Mouse (Mus musculus): ENCODE measurements at regions not wholly inside any gene's neighbourhood (a gene's known extent, or its start where the extent isn't known, plus 50 kb on each side); places are given as distances from the start of the nearest gene placed in this dataset.
"Not testable (repeated sequence)": the region's sequence is repeated elsewhere in the genome, so short reads cannot be mapped to it uniquely, and the experiment has no call there.

DNA sequence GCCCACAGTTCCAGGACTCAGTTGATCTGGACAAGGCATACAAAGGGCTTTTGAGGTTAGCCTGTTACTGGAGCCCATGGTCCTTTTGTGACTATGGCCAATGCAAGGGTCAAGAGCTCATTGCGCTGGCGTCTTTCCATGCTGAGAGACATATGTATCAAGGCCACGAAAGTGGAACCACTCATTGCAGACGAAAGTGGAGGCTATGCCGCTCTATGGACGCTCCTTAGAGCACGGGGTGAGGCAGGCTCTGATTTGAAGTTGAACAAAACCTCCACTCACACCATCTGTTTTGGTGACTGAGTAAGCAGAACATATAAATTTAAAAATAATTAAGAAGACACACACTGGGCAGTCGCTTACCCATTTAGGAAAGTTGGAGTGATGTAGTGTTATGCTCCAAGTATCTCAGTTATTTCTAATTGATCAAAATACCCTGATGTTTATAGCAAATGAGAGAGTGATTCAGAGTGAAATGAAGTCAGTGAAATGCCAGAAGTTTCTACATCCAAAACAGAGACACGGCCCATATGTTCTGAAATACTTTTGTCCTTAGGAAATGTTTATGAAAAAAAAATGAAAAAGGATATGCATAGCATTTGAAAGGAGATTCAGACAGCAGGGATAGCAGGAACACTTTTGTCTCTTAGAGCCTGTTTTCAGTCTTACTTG, 321.8 kb downstream of the Fgf9 start:
- in situ Hi-C loops (cut with MboI, MseI) = no loop called here

DNA sequence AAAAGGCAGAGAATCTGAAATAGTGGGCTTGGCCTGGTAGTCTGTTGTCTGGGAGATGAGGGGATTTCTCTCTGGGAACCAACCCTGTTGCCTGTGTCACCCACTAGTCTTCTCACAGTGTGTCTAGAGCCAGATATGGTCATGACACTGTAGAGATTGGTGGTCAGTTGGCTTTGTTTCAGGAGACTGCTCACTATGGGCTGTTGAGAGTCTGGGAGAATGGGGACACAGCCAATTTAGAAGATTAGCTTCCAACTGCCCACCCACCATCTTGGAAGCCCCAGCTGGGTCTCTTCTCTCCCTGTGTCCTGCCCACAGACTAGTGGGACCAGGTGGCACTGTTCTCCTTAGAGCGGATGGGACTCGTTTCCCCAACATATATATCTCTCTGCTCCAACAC, 320.4 kb downstream of the Fgf9 start:
- in situ Hi-C loops (cut with MboI, MseI) = no loop called here

- in situ Hi-C loops (cut with MboI, MseI) = no loop called here
Observed at GRCm38 (mm10) chr14:58387348-58388000, 317.1 kb downstream of the Fgf9 start.

- in situ Hi-C loops (cut with MboI, MseI) = no loop called here
Observed at GRCm38 (mm10) chr14:58375056-58375455, 304.7 kb downstream of the Fgf9 start.

- in situ Hi-C loops (cut with MboI, MseI) = loop anchor here in 1 of 2 experiments (10.0 kb wide), 1 partner anchor 1418 kb away; no protein-coding TSS in a partner anchor
Observed at GRCm38 (mm10) chr14:58356824-58357223, 286.5 kb downstream of the Fgf9 start.

DNA sequence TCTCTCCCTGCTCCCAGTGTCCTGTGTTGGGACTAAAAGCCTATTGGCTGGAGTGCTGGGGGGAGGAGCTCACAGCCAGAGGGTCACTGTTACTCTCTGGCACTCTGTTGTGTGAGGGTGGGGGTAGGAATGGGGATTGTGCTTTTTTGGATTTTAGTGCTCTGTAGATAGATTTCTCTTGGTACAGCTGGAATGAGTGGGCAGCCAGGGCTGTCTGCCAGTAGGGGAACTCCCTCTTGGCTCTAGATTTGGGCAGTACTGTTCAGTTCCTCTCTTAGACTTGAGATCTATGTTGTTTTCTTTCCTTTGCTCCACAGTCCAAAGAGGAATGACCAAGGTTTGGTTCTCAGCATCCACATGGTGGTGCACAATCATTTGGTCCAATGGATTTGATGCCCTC, 282.6 kb downstream of the Fgf9 start:
- in situ Hi-C loops (cut with MboI, MseI) = loop anchor here in 1 of 2 experiments (10.0 kb wide), 1 partner anchor 1422 kb away; no protein-coding TSS in a partner anchor

- in situ Hi-C loops (cut with MboI, MseI) = no loop called here
Observed at GRCm38 (mm10) chr14:58336148-58336547, 265.8 kb downstream of the Fgf9 start.

DNA sequence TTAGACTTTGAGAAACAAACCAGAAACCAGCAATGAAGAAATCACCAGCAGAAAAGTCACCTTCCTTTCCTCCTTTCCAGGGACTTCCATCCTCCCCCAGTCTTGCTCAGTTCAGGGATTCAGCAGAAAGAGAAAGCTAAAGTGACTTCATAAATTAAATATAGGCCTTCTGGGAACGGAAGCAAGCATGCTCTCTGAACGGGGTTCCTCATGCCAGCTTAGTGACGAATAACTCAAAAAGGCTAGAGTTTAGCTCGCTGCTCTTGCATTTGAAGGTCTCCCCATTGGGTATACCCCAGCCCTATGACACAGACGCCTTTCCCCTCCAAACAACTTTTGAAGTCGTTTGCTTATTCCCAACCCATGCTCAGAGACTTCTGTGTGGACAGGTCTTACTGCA, 252.8 kb downstream of the Fgf9 start:
- in situ Hi-C loops (cut with MboI, MseI) = no loop called here

DNA sequence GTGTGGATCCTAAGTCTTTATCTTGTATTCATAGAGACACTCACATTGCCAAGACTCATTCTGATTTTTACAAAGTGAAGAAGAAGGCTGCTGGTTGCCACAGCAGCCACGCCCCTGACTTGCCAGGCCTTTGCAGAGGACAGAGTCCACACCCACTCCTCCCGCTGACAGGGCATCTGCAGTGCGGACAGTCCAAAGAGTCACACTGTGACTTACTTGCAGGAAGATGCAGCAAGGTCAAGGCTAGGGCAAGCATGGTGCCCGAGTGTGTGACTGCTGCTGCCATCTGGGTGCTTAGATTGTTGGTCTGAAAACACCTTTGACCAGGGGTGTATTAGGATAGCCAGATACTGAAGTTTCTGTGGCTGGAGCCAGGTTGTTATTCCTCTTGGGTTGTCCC, 252.1 kb downstream of the Fgf9 start:
- in situ Hi-C loops (cut with MboI, MseI) = no loop called here

DNA sequence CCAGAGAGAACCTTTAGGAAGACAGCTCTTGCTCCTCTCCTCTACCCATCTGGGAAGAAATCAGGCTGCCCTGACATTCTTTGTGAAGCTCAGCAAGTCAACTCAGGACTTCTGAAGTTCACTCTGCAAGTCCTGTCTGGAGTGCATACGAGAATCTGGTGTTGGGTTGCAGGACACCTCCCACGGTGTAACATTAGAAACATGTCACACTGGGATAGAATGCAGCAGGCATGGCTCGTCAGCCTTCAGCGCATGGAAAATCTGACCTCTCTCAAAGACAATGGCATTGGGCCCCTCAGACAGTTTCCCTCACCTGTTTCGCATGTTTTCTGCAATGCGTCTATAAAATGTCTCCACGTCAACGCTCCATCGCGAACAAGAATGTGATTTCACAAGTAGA, 251.5 kb downstream of the Fgf9 start:
- in situ Hi-C loops (cut with MboI, MseI) = no loop called here

GRCm38 (mm10) chr14:58321234-58321633, 250.9 kb downstream of the Fgf9 start:
- in situ Hi-C loops (cut with MboI, MseI) = no loop called here

GRCm38 (mm10) chr14:58317640-58318039, 247.3 kb downstream of the Fgf9 start:
- in situ Hi-C loops (cut with MboI, MseI) = no loop called here

DNA sequence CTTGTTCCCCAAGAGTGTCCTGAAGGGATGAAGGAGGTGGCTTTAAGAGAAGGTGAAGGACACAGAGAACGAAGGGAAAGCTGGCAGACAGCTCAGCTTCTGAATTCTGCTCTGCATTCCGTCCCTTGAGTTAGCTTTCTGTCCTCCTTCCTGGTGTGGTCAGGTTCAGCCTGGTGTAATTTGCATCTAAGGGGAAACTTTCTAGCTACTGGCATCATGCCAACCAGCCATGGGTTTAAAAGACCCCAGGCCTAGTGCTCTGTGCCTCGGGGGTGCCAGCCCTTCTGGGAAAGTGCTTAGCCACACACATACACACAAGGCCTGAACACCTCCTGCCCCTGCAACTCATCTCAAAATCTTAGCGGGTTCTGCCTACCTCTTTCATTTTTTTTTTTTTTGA, 246.9 kb downstream of the Fgf9 start:
- in situ Hi-C loops (cut with MboI, MseI) = no loop called here

DNA sequence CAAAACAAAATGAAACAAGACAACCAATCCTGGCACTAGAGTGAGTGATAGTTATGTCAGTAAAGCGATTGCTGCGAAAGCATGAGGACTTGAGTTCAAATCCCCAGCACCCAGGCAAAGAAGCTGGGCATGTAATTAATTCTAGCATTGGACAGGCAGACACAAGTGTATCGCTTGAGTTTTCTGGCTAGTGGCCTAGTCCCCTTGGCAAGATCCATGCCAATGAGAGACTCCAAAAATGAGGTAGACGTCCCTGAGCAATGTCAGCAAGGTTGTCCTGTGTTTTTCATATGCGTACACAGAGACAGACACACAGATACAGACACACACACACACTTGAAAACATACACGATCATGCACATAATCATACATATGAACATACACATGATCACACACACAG, 237.3 kb downstream of the Fgf9 start:
- in situ Hi-C loops (cut with MboI, MseI) = no loop called here

DNA sequence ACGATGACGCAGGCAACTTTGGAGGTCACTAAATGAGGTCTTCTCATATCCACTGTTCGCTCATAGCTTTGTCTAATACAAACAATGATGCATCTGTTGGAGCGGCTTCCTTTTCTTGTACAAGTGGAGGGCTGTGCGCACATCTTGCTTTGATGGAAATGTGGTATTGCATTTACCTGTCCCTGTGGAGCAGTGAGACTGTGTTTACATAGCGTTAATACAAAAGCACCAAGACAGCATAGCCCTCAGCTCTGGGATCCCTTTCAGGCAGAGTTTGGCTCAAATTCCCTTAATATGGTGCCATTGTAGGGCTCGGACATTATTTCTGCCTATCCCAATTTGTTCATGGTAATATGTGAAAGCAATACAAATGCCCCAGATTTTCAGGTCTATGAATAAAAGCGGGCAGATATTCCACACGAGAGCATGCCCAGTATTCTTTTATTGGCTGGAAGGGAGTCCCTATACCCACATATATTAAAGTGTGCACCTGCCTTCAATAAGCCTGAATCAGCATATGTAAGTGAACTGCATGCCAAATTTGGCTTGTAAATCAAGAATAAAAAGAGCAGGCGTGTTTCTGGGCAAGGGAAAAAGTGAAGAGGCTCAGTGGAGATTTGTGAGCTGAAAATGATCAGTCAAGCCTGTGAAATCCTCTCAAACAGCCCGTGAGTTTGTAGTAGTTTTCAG, 236.6 kb downstream of the Fgf9 start:
- in situ Hi-C loops (cut with MboI, MseI) = no loop called here

GRCm38 (mm10) chr14:58300411-58300887, 230.1 kb downstream of the Fgf9 start:
- in situ Hi-C loops (cut with MboI, MseI) = no loop called here

DNA sequence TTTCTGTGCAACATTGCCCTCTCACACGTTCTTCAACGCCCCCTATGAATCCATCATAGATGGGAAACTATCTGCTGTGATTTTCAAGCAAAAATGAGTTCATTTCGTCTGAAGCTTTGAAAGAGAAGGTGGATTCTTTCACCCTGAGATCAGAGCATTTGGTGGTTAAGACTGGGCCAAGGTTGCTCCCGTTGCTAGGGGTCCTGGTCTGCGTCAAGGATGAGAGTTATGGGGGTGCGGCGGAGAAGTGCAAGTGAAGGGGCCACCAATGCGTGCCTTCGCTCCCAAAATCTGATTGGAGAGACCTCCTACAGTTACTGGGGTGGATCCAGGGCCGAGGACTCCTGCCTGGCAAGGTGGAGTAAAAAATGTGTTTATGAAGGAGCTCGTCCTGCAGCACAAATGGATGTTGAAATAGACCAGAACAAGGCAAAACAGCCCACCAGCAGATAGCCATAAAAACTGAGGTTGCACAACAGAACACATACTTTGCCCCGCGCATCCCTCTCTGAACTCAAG, 215.7 kb downstream of the Fgf9 start:
- in situ Hi-C loops (cut with MboI, MseI) = loop anchor here in 1 of 2 experiments (10.0 kb wide), 1 partner anchor 1261 kb away; no protein-coding TSS in a partner anchor

- in situ Hi-C loops (cut with MboI, MseI) = loop anchor here in 1 of 2 experiments (10.0 kb wide), 1 partner anchor 1258 kb away; no protein-coding TSS in a partner anchor
Observed at GRCm38 (mm10) chr14:58282708-58283290, 212.5 kb downstream of the Fgf9 start.

GRCm38 (mm10) chr14:58282264-58282663, 211.9 kb downstream of the Fgf9 start:
- in situ Hi-C loops (cut with MboI, MseI) = loop anchor here in 1 of 2 experiments (10.0 kb wide), 1 partner anchor 1257 kb away; no protein-coding TSS in a partner anchor

DNA sequence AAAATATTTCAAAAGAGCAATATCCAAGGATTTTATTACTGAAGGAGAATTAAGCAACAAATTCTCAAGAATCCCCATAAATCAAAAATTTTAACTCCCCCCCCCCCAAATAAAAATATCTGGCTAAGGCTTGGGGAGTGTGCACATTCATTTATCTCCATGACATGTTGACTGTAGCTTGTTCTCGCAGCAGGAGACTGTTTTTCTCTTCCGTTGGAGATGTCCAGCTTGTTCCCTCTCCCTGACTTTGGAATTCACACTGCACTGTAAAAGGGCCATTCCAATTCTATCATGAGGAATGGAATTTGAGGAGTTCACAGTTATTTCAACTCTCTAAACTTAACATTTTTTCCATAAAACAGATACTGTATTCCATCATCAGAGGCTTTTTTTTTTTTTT, 204.1 kb downstream of the Fgf9 start:
- in situ Hi-C loops (cut with MboI, MseI) = not testable (repeated sequence)

DNA sequence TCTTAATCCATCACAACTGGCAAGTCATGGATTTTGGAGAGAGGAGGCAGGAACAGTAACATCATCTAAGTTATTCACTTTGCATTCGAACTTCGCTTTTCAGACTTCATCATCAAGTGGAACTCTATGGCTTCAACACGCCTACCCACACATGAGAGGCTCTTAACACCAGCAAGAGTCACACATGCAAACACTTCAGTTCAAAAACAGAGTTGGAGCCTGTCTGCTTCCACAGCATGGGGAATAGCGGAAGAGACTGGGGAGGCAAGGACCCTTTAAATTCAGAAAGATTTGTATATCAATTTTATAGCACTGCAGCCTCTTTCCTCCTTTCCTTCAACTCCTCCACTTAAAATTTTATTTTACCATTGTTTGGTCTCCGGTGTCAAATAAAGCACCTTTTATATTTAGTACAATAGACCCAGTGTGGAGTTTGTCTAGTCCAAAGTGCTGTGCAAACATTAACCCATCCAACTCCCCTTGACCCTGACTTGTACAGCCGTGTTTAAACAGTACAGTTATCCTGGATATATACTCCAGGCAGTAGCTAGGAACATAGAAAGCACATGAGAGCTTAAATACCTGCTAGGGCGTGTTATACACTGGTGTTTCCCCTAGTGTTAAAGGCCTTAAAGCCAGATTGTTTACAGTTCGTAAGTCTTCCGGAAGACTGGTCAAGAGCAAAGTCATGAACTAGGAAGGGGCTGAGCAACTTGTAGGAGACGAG, 203.5 kb downstream of the Fgf9 start:
- in situ Hi-C loops (cut with MboI, MseI) = no loop called here

Measured in T-helper 17 cell (primary cell).